Mouse (Mus musculus) midbrain, embryonic 13.5 days (tissue): ENCODE measurements around the gene Klrb1f. TPM values are rescaled to one million over a fixed set of nuclear protein-coding genes. Genes with fewer than 3 reads are reported as not detected.
"Not testable (repeated sequence)": the region's sequence is repeated elsewhere in the genome, so short reads cannot be mapped to it uniquely, and the experiment has no call there.

Source experiments
- ATAC-seq: fragments of 200-750 bp; cut with Nextera tagmentation; 2 replicates; pipeline ENCODE4 v1.8.0; 2017; ENCODE audit warnings: mild to moderate bottlenecking, moderate TSS enrichment, moderate library complexity
- H3K27ac ChIP-seq: fragments of 300-500 bp; sonication (generic); 2 replicates; pipeline ENCODE4 v1.5.1; 2015; ENCODE audit warnings: inconsistent platforms, mild to moderate bottlenecking, moderate library complexity
- H3K27me3 ChIP-seq: fragments of 300-500 bp; sonication (generic); 2 replicates; pipeline ENCODE4 v1.6.1; 2015; ENCODE audit warnings: mild to moderate bottlenecking, inconsistent platforms
- H3K36me3 ChIP-seq: fragments of 300-500 bp; sonication (generic); 2 replicates; pipeline ENCODE4 v1.6.1; 2015; ENCODE audit warnings: mild to moderate bottlenecking, inconsistent platforms
- H3K4me1 ChIP-seq: fragments of 300-500 bp; sonication (generic); replicated peaks from 2 replicates; pipeline ENCODE4 v1.6.1; 2015; ENCODE audit warnings: inconsistent platforms
- H3K4me2 ChIP-seq: fragments of 300-500 bp; sonication (generic); replicated peaks from 2 replicates; pipeline ENCODE4 v1.6.1; 2015; ENCODE audit warnings: moderate library complexity, mild to moderate bottlenecking, inconsistent platforms
- H3K4me3 ChIP-seq: fragments of 300-500 bp; sonication (generic); replicated peaks from 2 replicates; pipeline ENCODE4 v1.5.1; 2015; ENCODE audit warnings: mild to moderate bottlenecking, inconsistent platforms
- H3K9ac ChIP-seq: fragments of 300-500 bp; sonication (generic); replicated peaks from 2 replicates; pipeline ENCODE4 v1.6.1; 2015; ENCODE audit warnings: mild to moderate bottlenecking, inconsistent platforms
- H3K9me3 ChIP-seq: fragments of 300-500 bp; sonication (generic); 2 replicates; pipeline ENCODE4 v1.6.1; 2016; ENCODE audit warnings: mild to moderate bottlenecking, inconsistent platforms
- WGBS: fragments of 180-500 bp; shearing (Covaris S2); methylation state at CpG from one replicate; pipeline ENCODE4 v1.1.7; 2015; 5-methylcytosine and 5-hydroxymethylcytosine counted together
- polyA plus RNA-seq: library from polyadenylated mRNA; unstranded; fragments of >200 nt; fragmentation: Nextera tagmentation; extraction: Ambion mirVana; gene quantifications from 2 replicates; pipeline ENCODE4 v1.2.1, GENCODE M21; 2015

The Klrb1f gene
- polyA plus RNA-seq, 1 experiment from 2014 or later: 0.17 TPM

GRCm38 (mm10) chr6:129095166-129095565, 49.5 kb downstream of the Klrb1f start:
- H3K9me3 ChIP-seq: 0 out of 2 replicates have a peak, but pooled peaks cover 3% of the 10 kb centered on the region
- 0 out of 2 replicates have a peak, but pooled peaks have one; percentile 50 for ATAC-seq

DNA sequence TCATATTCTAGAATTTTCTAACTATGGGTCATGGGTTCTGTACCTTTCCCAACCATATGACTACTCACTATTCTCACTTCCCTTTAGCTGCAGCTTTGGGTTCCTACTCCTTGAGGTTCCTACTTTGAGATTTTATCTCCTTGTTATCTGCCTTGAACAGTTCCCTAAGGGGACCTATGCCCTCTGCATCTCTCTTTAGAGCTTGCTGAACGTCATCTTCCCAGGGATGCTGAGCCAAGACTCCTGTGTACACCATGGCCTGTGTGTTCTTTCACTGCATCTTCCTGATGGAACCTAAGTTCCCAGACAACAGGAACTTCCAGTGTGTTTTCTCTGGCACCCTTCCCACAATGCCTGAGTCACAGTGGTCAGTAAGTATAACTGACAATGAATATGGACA, 52.2 kb downstream of the Klrb1f start:
- Histone ChIP-seq H3K9me3 (no peaks in the 10 kb centered on the region), H3K4me1 (no peaks in the 10 kb centered on the region), H3K9ac (no peak overlapping the region), H3K27ac (no peak overlapping the region), H3K4me3 (no peak overlapping the region), H3K4me2 (no peak overlapping the region), H3K27me3 (no peaks in the 10 kb centered on the region), H3K36me3 (no peaks in the 10 kb centered on the region)
- ATAC-seq: no peak
- WGBS: 56% methylated on average over 1 of the region's 1 CpGs

More at GRCm38 (mm10) chr6:129095166-129095565, 49.5 kb downstream of the Klrb1f start:
- no peak overlapping the region for H3K4me3 ChIP-seq
- H3K36me3 ChIP-seq: no peaks in the 10 kb centered on the region
- H3K4me2 ChIP-seq: no peak overlapping the region
- no peaks in the 10 kb centered on the region for H3K27me3 ChIP-seq
- H3K27ac ChIP-seq: no peak overlapping the region
- H3K4me1 ChIP-seq: no peaks in the 10 kb centered on the region
- H3K9ac ChIP-seq: no peak overlapping the region

DNA sequence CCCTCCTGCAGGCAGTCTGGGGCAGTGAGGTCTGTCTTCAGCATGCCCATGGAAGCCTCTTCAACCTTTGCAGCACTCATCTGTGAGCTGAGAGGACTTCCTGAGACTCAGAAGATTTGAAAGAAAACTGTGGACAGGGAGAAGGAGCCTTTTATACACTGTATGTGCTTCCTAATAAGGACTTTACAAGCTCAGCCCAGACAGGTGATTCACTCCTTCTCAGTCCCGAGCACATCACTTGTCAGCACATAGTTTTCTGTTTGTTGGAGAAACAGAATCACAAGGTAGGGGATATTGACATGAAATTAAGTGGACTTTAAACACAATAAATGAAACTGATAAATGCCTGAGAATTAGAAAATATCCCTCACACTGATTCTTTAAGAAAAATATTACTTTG, 55.1 kb downstream of the Klrb1f start, which contains the start of gene Clec2e:
Gene Clec2e, minus strand, starts transcription at position 120 of the 400 bp plus-strand sequence.
- 76% methylated on average over 1 of the region's 1 CpGs for WGBS
- not testable (repeated sequence) for H3K4me3 ChIP-seq, H3K4me2 ChIP-seq, H3K9me3 ChIP-seq, H3K27ac ChIP-seq, H3K4me1 ChIP-seq, ATAC-seq, H3K36me3 ChIP-seq, H3K9ac ChIP-seq, H3K27me3 ChIP-seq

DNA sequence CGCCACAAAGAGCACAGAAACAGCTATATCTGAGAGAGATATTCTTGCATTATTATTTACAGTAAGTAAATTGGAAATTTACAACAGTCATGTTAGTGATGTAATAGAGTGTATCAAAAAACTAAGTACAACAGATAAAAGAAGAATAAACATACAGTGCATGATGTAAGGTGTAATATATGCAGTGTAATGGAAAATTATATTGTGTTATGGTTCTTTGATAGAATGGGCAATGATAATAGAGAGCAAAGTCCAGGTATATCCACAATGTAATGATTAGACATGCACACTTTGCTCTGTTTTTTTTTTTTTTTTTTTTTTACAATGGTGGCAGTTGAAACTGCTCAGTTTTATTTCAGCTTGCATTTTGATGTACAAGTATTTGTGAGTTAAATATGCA, 55.9 kb downstream of the Klrb1f start:
- Histone ChIP-seq H3K9ac (no peak overlapping the region), H3K4me3 (no peak overlapping the region), H3K4me2 (no peak overlapping the region), H3K27me3 (no peaks in the 10 kb centered on the region), H3K9me3 (no peaks in the 10 kb centered on the region), H3K27ac (no peak overlapping the region), H3K4me1 (no peaks in the 10 kb centered on the region), H3K36me3 (no peaks in the 10 kb centered on the region)
- no peak for ATAC-seq
- 90% methylated on average over 1 of the region's 1 CpGs for WGBS

GRCm38 (mm10) chr6:129102858-129103555, 57.3 kb downstream of the Klrb1f start:
- no peaks in the 10 kb centered on the region for H3K27me3 ChIP-seq
- no peaks in the 10 kb centered on the region for H3K9me3 ChIP-seq
- WGBS: 86% methylated on average over 4 of the region's 4 CpGs
- no peaks in the 10 kb centered on the region for H3K4me1 ChIP-seq
- no peaks in the 10 kb centered on the region for H3K36me3 ChIP-seq
- no peak overlapping the region for H3K4me3 ChIP-seq
- no peak overlapping the region for H3K9ac ChIP-seq
- no peak overlapping the region for H3K27ac ChIP-seq
- no peak for ATAC-seq
- H3K4me2 ChIP-seq: no peak overlapping the region

Other genes starting within 250 kb of the Klrb1f start
- gene Gm44511, start 219.6 kb upstream of the Klrb1f start, polyA plus RNA-seq: not detected in 2 replicates
- not detected in 2 replicates for gene Klrb1b, start 219.6 kb upstream of the Klrb1f start, polyA plus RNA-seq
- gene Clec2i, start 158.3 kb upstream of the Klrb1f start, polyA plus RNA-seq: not detected in 2 replicates
- gene BC035044, start 154.8 kb upstream of the Klrb1f start, polyA plus RNA-seq: 0.35 and 0.52 TPM in 2 replicates
- not detected in 2 replicates for gene Clec2g, start 111.5 kb upstream of the Klrb1f start, polyA plus RNA-seq
- not detected in 2 replicates for gene Clec2e, start 55.0 kb downstream of the Klrb1f start, polyA plus RNA-seq
- gene Clec2d, start 134.7 kb downstream of the Klrb1f start, polyA plus RNA-seq: 0.13 TPM in 1 of 2 replicates, not detected in the other
- gene Cd69, start 229.5 kb downstream of the Klrb1f start, polyA plus RNA-seq: not detected in 2 replicates